Mouse (Mus musculus) 416B (cell line): ENCODE data around the gene Pcgf5.
"Not testable (repeated sequence)": the region's sequence is repeated elsewhere in the genome, so short reads cannot be mapped to it uniquely, and the experiment has no call there.

Source experiments
- DNase-seq: peaks from one replicate; pipeline ENCODE4 v3.0.0; 2011; ENCODE audit warnings: low read depth

Gene Pcgf5

DNA sequence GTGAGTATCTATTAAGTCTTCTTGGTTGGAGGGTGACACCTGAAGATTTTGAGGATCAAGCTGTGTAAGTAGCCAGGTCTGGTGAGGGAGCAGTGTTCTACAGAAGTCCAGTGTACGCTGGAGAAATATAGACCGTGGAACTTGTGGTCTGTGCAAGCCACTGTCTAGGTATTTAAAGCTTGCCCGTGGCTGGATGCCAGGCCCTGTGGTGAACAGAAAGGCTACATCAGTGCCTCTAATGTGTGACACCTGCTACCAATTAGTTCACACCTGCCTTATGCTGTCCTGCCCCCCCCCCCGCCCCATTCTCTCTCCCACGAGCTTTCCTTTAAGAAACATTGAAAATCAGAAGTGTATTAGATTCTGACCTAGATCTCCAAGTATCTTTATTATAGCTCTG, 40.4 kb downstream of the Pcgf5 start:
- no peak for DNase-seq

DNA sequence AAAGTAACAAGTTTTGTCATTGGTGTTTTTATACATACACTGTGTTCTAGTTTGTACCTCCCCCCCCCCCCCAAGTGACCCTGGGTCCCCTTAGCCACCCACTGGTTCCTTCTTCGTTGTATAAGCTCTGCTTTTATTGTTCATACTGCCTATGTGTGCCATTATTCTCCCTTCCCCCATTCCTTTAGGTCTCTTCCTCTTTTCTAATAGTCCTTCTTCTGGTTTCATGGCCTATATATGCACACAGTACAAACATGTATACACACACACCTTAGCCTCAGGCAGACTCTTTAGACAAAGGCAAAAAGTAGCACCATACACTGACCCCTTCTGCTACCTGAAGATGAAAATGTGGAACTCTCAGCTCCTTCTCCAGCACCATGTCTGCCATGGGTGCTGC, 42.6 kb downstream of the Pcgf5 start:
- no peak for DNase-seq

DNA sequence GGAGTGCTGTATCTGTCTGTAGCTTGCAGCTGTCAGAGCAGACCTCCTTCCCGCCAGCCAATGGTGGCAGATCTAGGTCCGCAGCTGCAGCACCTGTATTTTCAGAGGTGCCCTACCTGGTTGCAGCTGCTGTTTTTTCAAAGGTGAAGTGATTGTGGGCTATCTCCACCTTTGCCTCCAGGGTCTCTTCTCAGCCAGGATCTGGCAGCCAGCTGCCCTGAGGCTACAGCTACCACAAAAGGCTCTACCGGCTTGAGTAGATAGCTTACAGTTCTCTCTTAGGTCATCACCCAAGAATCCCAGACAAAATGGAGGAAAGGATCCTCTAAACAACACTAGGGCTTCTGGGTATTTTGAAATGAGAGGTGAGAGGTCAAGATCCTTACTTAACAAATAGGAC, 50.4 kb downstream of the Pcgf5 start:
- no peak for DNase-seq

DNA sequence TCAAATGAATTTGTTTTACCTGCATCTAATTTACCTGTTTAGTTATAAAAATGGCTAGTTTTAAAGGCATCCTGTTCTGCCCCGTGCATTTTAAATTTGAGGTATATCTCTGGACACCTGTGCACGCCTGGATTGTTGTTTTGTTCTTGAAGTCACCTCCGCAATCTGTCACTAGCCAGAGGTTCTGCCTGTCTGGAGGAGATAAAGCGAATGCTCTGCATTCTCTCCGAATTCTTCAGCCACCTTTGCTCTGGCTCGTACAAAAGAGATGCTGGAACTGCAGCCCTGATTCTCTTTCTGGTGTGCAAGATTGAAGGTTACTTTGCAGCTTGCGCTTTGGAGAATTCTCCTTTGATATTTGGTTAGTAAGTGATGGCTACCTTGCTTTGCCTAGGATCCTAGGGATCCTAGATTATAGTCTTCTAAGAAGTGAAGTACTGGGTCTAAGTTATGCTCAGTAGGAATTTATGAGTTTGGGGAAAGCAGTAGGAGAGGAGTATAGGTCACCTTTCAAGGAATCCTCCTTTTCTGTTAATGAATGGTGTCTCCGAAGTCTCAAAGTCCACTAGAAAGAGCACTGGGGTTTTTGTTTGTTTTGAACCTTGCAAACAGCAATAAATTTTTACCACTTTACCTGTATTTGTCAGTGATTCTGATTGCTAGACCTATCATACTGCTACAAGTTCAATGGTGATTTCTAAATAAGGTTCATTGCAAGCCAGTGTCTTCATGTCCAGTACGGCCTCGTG, 60.4 kb downstream of the Pcgf5 start:
- DNase-seq = no peak

DNA sequence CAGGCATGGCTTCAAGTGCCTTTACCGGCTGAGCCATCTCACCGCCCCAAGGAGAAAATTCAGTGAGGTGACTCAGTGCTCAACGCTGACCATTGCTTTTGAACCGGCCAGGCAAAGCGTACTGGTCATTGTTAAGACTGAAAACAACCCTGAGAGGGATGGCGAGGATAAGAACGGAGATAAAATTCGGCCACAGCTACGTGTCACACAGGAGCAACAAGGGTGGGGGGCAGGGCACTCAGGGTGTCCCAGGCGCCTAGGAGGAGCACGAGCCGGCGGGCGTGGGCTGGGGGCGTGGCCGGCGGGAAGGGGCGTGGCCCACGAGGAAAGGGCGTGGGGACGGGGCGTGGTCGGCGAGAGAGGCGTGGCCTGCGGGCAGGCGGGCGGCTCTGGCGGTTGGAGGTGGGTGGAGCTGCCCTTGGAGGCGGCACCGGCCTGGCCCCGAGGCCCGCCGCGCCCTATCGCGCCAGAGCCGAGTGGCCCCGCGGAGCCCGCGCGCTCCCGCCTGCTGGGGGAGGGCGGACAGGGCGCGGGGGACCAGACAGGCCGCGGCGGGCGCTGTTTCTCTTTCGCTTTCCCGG, 61.3 kb downstream of the Pcgf5 start:
- peak; percentile 88 for DNase-seq

DNA sequence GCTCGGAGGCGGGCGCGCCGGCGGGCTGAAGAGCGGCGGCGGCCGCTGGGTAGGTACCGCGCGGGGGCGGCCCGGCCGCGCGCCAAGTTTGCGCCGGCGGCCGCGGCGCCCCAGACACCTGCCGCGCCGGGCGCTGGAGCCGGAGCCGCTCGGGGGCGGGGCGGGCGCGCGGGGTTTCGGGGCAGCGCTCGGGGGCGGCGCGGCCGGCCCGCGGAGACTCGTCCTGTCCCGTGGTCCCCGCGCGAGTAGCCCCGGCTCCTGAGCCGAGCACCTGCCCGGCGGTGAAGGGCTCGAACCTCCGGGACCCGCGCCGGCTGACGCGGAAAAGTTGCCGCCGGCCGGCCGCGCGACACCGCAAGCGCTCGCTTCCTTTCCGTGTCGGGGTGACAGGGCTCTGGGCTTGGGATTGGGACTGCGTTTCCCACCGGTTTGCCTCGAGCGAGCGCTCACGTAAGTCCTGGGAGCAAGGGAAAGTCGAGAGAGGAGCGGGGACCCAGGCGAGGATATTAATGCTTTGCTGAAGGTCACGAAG, 61.8 kb downstream of the Pcgf5 start:
- DNase-seq = no peak

DNA sequence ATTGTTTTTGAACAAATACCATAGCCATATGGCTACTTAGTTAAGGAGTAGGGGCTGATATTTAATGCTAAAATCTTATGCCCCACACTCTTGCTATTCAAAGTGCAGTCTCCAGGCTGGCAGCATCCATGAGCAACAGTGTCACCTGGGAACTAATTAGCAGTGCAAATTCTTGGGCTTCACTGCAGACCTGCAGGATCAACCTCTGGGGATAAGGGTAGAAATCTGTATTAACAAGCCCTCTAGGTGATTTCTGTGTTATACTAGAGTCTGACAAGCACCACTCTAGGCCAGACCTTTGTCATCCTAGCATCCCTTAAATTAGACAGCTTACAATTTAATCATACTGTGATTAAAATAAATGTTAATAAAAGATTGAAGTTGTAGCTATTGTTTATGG, 71.8 kb downstream of the Pcgf5 start:
- no peak for DNase-seq

DNA sequence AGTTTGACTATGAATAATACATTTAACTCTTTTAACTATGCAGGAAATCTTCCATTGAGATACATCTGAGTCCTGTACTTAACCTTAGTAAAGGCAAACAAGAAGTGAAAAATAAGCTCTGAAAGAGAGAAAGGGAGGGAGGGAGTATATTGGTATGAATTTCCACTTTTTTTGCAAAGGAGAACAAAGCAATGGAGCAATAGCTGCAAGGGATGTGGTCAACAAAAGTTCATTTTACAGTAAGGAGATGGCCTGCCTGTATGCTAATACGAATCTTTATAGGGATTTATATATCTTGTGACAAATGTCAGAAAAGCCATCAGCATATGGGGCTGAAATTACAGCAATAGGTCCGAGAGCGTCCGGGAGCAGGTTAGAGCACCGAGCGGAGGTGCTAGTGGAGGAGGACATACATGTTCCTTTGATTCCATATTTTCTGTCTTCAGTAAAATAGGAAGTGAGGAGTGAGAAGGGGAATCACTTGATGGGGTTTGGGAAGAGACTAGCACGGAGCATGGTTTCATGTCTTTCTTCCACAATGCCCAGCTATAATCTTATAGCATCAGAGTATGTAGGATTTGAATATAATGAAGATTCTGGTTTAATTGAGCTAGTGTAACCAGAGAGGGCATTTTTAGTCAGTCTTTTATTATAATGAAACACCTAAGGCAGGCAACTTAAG, 79.2 kb downstream of the Pcgf5 start:
- no peak for DNase-seq

DNA sequence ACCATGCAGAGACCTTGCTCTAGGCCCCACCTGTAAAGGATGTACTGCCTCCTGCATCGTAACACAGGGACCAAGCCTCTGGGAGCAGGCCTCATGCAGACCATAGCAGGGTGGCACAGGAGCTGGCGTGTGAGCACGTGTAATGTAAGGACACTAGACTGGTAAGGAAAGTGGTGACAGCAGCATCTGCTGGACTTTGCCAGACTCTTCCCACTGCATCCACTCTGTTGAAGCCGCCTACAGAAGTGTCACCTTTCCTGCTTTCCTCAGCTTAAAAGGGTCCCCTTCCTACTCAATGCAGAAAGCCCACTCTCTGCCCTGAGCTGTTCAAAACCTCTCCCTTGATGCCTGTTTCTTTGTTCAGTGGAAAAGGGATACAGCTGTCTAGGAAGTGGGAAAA, 80.0 kb downstream of the Pcgf5 start:
- DNase-seq = no peak

DNA sequence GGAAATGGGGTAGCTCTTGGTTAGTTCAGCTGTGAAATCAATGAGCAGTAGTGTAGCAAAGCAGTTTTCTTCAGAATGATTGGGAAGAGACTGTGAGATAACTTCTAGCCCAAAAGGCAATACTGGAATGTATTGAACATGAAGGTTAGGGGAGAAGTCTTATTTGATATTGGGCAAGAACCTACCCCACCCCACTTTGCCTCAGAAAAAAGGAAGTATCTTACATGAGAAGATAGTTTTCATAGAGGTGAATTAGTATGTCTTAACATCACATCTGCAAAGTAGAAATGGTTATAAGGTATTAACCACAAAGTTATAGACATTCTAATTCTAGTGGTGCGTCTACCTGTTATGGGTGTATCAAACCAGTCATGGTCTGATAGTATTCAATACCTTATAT, 81.2 kb downstream of the Pcgf5 start:
- DNase-seq = no peak

DNA sequence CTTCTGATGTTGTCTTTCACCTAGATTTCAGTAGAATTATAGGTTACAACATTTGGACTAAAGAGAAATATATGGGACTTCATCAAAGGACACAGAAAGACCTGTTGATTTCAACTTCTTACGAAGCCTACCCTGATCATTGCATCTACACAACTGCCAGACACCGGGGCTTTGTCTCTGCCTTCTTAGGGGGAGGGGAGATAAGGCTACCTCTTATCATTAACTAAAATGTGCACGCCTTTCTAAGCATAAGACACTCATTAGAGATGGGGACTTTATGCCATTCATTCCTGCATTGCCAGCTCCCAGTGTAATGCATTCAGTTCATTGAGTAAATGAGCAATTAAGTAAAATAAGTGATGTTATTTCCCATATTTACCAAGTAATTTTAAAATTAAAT, 85.1 kb downstream of the Pcgf5 start:
- no peak for DNase-seq

DNA sequence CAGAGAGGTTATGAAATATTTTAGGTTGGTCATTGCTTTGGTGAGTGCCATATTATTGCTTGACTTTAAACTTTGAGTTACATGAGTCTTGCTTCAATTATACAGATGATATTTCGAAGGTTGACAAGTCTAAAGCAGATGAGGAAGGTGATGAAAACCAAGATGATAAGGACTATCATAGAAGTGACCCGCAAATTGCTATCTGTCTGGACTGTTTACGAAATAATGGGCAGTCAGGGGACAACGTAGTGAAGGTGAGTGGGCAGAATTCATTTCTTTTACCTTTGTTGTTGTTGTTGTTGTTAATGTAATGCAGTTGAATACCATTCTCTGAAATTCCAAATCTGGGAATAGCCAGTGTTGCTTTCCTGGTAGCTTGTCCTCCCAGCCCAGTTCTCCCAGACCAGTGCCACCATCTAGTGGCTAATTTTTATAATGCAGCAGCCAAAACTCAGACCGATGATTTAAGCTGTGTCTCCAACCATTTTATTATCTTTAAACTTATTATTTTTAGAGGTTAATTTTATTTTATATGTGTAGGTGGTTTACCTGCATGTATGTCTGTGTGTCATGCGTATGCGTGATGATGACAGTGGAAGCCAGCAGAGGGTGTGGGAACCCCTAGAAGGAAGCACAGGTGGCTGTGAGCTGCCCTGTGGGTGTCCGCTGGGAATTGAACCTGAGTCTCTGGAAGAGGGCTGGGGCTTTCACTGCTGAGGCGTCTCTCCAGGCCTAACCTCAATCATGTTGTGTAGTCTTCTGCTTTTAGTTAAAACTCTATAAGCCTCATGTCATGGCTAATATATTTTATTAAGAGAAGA, 92.0 kb downstream of the Pcgf5 start:
- peak; percentile 25 for DNase-seq

DNA sequence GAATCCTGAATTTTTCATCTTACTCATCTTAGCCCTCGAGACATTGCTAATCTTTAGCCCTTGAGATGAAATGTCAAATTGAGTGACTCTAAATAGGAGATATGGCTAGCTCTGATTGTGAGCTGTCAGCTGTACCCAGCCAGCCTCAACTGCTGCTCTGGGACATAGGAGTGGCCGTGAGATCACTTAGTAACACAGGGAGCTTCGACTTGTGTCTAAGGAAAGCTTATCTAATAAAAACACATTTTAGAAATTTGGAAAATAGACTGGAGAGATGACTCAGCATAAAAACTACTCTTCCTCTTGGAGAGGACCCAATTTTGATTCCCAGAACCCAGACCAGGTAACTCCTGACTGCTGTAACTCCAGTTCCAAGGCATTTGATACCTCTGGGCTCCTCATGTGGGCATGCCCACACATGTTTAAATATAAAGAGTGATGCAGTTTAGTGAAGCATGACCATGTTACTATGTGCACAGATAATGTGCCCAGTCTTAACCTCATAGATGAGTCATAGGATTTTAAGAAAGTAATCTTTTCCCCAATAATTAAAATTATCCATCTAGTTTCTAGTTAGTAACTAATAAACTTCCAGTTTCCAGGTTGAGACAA, 103.0 kb downstream of the Pcgf5 start:
- DNase-seq = peak; percentile 64

DNA sequence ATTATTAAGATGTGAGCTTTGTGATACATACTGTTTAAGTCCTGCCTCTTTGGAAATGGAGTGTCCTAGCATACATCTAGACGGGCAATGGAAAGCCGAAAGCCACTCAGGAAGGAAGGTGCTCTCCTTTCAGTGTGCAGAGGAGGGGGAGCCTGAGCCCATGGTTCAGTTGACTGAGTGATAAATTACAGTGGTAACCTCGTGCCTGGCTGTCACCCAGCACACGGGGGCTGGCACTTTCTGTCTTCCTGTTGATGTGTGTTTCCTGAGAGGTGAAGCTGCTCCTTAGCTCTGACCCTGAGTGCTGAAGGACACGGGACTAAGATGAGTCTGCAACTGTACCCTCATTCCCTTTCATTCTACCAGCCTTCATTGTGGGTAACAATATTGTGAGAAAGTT, 103.6 kb downstream of the Pcgf5 start:
- DNase-seq = peak; percentile 49

DNA sequence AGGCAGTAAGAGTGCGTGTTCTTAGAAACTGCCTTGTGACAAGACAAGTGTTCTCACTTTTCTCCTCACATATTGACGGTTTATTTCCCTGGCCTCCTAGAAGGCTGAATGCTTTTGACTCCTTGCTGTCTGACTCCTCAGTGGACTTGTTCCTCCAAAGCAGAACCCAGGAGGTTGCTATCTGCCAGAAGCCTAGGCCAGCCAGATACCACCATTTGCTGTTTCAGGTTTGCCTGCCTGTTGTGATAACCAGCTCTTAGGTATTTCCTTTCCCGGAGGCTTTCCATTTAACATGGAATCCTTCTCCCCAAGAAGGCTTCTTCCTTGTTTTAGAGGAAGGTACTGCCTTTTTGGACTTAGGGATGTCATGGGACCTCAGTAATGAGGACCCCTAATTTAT, 104.1 kb downstream of the Pcgf5 start:
- not testable (repeated sequence) for DNase-seq

DNA sequence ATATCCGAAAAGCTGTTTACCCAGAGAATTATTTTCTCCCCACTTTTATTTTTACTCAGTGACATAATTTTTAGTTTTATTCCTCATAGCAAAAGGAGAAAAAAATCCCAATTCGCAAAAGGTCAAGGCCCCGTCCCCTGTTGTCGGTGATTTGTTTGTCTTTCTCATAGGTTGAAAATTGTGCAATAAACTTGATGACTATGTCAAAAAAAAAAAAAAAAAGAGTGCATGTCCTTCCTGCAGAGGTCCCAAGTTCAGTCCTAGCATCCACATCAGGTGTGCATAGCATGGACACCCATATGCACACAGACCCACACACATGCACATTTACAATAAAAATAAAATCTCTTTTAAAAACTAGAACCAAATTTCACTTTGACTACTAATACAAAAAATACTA, 105.3 kb downstream of the Pcgf5 start:
- DNase-seq = no peak

DNA sequence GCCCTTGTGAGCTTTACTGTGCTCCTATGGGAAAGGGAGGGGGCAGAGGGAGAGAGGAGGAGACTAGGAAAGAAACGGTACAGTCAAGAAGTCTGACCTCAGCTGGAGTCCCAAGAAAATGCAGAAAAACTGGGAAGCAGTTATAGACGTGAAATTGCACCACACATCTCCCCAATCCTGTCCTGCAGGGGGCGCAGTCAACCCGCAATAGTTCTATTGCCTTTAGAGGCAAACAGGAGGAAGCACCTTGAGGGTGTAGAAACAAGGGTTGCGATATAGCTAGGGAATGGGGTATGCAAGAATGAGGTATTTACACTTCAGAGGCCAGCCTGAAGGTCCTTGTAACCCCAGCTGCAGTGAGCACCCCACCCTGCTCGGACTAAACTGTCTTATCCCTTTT, 122.0 kb downstream of the Pcgf5 start:
- peak; percentile 69 for DNase-seq

DNA sequence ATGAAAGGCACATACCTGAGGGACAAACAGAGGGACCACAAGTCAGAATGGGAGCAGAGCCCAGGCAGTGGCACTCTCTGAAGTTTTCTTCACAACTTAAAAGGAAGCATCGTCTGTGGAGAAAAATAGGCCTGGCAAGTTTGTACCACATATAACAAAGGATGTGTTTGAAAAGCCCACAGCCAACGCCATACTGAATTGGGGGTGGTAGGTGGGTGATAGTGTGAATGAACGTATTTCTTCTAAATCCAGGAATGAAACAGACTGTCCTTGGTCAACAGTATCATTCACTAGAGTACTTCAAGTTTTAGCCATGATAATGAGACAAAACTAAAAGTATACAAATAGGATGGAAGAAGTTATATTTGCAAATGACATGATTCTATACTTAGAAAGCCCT, 123.2 kb downstream of the Pcgf5 start:
- no peak for DNase-seq

DNA sequence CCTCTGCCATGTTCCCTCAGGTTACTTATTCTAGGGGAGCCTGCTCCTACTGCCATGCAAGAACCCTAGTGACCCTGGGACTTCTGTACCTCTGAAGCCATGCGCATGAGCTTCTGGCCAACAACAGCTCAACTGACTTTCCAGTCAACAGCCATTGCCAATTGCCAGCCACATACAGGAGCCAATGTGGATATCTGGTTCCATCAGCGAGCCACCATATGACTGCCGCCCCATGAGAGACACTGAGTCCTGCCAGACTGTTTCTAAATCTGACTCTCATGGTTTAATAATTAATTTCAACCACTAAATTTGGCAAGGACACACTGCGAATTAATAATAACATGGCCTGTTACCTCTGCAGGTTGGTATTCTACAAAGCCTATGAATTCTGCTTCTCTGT, 128.5 kb downstream of the Pcgf5 start:
- no peak for DNase-seq

DNA sequence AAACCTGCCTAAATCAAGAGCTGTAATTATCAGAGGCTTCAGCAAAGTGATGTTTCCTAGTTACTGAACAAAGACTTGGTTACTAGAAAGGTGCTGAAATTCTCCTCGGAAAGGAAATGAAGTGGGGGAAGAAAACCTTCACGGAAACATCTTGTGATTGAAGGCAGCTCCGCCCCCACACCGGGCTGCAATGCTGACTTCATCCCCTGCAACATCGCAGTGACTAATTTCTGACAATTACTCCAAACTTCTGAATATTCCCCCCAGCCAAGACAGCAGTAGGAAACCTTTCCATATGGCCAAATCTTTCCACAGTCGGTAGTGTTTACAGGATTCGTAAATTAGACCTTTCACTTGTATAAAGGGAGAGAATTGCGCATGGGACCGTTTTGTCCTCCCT, 129.0 kb downstream of the Pcgf5 start:
- DNase-seq = no peak

DNA sequence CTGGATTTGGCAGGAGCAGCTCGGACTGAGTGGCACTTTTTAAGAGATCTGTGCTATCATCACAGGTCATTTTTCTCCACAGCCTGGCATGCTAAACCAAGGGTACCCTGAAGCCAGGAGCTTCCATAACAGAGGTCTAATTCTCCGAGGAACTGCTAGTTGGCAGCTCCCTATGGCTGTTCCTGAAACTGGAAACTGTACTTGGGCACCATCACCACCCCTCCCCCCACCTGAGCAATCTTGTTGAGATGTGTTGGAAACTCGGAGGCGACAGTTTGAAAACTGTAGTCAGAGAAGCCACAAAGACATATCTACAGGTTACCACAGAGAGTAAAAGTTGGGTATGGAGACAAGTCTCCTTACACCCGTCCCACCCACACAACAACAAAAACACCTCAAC, 129.6 kb downstream of the Pcgf5 start:
- no peak for DNase-seq

DNA sequence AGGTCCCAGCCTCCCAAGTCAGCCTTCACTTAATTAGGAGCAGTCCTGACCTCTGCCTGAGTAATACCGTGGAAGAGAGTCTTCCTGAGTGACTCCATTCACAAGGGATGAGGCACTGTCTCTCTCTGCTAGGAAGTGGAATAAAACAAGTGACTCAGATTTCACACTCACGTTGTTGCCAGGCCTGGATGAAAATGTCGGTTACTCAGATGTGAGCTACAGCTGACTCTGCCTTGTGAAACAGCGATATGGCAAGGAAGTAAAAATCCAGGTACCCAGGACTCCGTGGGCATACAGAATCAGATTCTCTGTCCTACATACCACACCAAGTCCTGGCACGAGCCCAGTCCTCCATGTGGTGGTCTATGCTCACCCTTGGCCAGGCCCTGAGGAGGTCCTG, 142.8 kb downstream of the Pcgf5 start:
- no peak for DNase-seq
